Mouse (Mus musculus): ENCODE results near the gene Gm49393.
A peak's percentile ranks its signal among the peaks of the same experiment; 100 is the strongest.
"Not testable (repeated sequence)": the region's sequence is repeated elsewhere in the genome, so short reads cannot be mapped to it uniquely, and the experiment has no call there.

The Gm49393 gene

GRCm38 (mm10) chr13:60935490-60935889, at the start of gene Gm49393:
TSS of gene Gm49393 (minus strand) at chr13:60935590.
- DNase-seq (ENCODE audit: low spot score) = not testable (repeated sequence)

DNA sequence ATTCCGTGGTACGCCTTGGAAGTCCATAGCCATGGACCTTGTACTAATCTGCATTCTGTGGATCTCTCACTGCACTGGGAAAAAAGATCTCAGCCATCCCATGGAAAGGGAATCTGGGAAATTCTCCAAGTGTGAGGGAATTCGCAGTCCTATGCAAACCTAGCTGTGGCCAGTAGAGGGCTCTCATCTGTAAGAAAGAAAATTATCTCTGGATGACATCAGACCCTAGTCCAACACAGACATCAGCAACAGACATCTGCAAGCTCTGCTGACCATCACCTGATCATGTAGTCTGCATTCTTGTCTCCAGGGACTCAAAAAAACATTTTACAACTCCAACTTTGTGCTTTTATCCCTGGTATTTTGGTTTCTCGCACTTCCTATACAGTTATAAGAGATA, 36.9 kb upstream of the Gm49393 start:
- not testable (repeated sequence) for DNase-seq (ENCODE audit: low spot score)

GRCm38 (mm10) chr13:60963985-60964384, 28.6 kb upstream of the Gm49393 start:
- not testable (repeated sequence) for DNase-seq (ENCODE audit: low spot score)

DNA sequence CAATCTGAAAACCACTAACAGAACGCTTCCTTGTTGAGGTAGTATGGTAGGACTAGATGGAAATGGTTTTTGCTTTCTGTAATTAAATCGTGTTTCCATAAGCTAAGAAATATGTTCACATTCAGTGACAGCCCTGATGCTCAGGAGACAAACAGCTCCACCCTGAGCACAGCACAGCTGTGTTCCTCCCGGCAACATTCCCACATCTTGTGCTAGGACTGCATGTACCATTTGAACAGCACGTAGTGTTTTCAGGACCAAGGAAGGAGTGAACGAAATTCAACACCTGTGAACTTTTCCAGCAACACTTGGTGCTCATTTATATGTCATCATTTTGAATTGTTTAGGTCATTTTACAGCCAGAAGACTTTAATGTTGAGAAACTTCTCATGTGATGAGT, 26.3 kb upstream of the Gm49393 start:
- DNase-seq (ENCODE audit: low spot score) = no peak

DNA sequence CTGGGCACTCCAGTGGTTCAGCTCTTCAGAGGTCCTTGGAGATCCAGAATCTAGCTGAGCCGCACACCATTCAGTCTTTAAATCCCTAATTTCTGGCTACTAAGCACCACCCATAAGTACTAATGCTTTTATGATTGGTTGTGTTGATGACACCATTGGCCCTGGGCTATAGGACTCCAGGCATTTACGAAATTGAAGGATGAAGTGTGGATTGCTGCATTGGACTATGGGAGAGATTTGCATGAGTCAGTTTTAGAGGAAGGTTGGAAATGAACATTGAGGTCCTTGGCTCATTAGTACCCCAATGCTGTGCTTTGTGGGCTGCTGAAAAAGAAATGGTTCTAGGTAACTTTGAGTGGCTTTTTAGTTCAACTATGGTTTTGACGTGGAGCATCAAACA, 6.5 kb upstream of the Gm49393 start, which contains the start of gene Tpbpa:
Tpbpa (minus strand) TSS at position 101 of the 400 bp plus-strand sequence.
- not testable (repeated sequence) for DNase-seq (ENCODE audit: low spot score)

GRCm38 (mm10) chr13:60936500-60936901, 1.1 kb upstream of the Gm49393 start, which contains the start of the genes Gm49391 and Ctla2a:
TSS of gene Gm49391 (minus strand) at chr13:60936571.
TSS of gene Ctla2a (minus strand) at chr13:60936625.
- no peak for DNase-seq (ENCODE audit: low spot score)

DNA sequence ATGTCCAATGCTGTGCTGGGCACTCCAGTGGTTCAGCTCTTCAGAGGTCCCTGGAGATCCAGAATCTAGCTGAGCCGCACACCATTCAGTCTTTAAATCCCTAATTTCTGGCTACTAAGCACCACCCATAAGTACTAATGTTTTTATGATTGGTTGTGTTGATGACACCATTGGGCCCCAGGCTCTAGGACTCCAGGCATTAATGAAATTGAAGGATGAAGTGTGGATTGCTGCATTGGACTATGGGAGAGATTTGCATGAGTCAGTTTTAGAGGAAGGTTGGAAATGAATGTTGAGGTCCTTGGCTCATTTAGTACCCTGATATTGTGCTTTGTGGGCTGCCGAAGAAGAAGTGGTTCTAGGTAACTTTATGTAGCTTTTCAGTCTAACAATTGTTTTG, 30.6 kb downstream of the Gm49393 start, which contains the start of gene Tpbpb:
Tpbpb (minus strand) TSS at position 101 of the 400 bp plus-strand sequence.
- not testable (repeated sequence) for DNase-seq (ENCODE audit: low spot score)

DNA sequence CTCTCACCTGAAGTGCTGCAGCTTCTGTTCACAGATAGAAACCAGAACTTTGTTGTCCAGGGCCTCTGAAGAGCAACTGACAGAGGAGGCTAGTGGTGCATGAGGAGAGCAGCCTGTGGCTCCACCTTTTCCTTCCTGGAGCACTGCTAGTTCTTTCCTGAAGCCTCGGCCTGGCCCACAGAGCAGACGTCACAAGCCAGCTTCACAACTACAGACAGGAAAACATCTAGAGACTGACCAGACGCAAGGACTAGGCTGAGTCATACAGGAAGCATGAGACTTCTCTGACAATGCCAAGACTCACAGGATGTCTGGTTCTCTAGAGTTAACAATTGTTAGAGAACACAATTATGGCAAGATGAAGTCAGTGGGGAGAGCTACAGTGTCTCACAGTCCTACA, 38.1 kb downstream of the Gm49393 start, which contains the start of gene Ctla2b:
Ctla2b (minus strand) TSS at position 120 of the 400 bp plus-strand sequence.
- DNase-seq (ENCODE audit: low spot score) = no peak

GRCm38 (mm10) chr13:60896794-60897193, 38.6 kb downstream of the Gm49393 start, which contains the start of gene Gm49392:
TSS of gene Gm49392 (minus strand) at chr13:60896894.
- not testable (repeated sequence) for DNase-seq (ENCODE audit: low spot score)

DNA sequence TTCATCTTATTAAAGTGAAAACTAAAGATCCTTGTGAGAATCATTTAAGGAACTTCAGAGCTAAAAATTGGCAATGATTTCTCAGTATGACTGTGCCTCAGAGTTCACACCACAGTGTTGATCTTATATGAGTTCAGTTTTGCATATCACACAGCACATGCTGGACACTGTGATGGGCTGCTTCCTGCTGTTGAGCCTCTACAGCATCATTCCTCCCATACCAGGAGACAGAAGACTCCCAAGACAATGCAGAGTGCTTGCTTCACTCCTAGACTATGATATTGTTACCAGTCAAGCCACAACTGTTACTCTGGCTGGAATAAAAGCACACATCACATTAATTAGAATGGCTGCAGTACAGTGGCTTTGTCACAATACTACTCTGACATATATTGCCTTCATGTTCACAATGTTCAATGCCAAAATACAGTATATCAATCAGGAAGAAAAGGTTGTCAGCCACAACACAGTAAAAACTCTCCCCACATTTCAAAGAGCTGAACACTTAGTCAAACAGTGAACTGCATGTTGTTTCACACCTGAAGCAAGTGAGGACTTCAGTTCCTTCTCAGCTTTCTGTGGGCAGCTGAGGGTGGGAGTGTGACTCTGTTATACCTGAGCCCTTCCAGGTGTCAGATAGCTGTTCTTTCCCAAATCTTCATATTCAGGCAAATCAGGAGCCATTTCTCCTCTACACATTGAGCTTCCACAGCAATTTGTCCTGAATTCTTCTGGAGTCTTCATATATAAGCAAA, 39.8 kb downstream of the Gm49393 start:
- DNase-seq (ENCODE audit: low spot score) = no peak

DNA sequence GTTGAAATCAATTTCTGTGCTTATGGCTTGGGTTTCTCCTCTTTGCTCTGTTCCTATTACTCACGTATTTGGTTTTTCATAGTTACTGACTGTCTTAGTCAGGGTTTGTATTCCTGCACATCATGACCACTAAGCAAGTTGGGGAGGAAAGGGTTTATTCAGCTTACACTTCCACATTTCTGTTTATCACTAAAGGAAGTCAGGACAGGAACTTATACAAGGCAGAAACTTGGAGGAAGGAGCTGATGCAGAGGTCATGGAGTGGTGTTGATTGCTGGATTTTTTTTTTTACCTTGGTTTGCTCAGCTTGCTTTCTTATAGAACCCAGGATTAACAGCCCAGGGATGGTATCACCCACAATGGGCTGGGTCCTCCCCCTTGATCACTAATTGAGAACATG, 43.1 kb downstream of the Gm49393 start:
- DNase-seq (ENCODE audit: low spot score) = no peak

- DNase-seq (ENCODE audit: low spot score) = no peak
Observed at GRCm38 (mm10) chr13:60864281-60864680, 71.1 kb downstream of the Gm49393 start, which contains the start of gene 4930486L24Rik. TSS of gene 4930486L24Rik (minus strand) at chr13:60864475.

GRCm38 (mm10) chr13:60848241-60849120, 86.9 kb downstream of the Gm49393 start:
- no peak for DNase-seq (ENCODE audit: low spot score)

- no peak for DNase-seq (ENCODE audit: low spot score)
Observed at GRCm38 (mm10) chr13:60843153-60843552, 92.2 kb downstream of the Gm49393 start.

DNA sequence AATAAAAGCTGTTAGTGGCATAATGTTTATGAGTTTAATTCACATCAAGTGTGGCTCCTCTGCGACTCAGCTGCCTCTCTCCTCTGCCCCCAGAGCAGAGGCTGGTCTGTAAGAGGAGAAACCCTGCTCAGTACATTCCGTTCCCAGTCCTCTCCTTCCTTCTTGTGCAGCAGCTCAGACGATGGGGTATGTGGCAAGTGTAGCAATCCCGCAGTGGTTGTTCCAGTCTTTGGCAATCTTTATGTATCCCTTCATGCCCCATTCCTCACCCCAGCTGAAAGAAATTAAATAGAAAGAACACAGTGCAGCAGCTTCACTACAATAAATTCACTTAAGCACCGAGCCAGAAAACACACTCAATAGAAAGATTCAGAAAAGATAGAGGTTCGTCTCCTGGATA, 92.7 kb downstream of the Gm49393 start:
- DNase-seq (ENCODE audit: low spot score) = no peak

DNA sequence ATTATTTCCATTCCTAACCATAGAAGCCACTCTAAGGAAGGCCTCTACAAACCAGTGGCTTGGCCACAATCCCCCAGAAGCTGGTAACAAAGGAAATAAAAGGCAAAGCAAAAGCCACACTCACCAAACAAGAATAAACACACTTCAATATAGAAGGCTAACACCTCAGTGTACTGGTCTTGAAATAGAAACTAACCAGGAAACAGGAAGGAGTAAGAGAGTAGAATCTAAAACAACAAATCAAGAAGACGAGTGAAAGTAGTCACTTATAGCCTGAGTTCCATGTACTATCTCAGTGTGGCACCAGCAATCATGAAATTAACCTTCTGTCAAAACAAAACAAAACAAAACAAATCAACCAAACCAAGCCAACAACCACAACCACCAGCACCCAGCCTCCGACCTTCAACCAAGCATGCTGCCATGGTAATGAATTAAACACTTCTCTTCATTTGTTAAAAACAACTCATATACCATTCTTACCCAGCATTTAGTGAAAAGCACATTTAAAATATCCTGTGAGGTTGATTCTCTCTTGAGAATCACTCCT, 96.0 kb downstream of the Gm49393 start:
- DNase-seq (ENCODE audit: low spot score) = no peak

DNA sequence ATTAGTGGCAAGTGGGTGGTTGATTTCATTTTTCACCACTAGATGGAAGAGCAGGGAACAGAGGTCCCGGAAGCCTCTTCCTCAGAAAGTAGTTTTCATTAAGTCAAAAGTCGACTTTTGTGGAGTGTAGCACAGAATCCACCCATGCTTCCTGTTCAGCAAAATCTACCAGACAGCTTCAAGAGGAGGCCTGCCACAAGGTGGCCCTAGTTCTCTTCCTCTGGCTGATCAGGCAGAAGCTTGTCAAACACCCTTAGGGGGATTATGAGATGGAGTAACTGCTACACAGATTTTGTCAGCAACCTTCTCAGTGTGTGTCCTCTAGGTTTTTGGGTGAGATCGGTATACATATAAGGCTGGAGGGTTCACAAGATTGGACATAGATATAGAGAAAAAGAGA, 109.3 kb downstream of the Gm49393 start:
- DNase-seq (ENCODE audit: low spot score) = no peak

- no peak for DNase-seq (ENCODE audit: low spot score)
Observed at GRCm38 (mm10) chr13:60820486-60821175, 114.8 kb downstream of the Gm49393 start.

DNA sequence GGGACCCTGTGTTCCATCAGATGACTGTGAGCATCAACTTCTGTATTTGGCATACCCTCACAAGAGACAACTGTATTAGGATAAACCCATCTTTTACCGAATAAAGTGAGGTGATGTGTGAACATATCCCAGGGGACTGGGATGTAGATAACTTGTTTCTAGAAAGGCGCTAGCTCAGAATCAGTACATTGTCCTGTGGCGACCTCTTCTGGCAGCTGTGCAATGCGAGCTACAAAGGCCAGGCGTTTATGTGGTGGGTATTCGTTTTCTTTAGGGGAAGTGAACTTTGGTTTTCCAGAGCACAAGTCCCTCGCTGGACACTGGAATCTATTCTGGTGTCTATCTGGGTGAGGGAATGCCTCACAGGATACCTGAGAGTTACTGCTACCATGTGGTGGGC, 115.9 kb downstream of the Gm49393 start:
- peak; percentile 31 for DNase-seq (ENCODE audit: low spot score)

- no peak for DNase-seq (ENCODE audit: low spot score)
Observed at GRCm38 (mm10) chr13:60813722-60814121, 121.7 kb downstream of the Gm49393 start.

GRCm38 (mm10) chr13:60812768-60813167, 122.6 kb downstream of the Gm49393 start:
- no peak for DNase-seq (ENCODE audit: low spot score)
